Mouse (Mus musculus) brain, embryonic 14.5 days (tissue): ENCODE measurements around the gene Htr1d. TPM values are rescaled to one million over a fixed set of nuclear protein-coding genes. Genes with fewer than 3 reads are reported as not detected.

Source experiments
- DNase-seq: peaks from one replicate; pipeline ENCODE4 v3.0.0-alpha.2; 2011; ENCODE audit warnings: low read depth
- CTCF ChIP-seq: fragments of 200-500 bp; IDR thresholded peaks from 2 replicates; pipeline ENCODE4 v1.5.1; 2012; ENCODE audit warnings: inconsistent platforms, mild to moderate bottlenecking, moderate library complexity, borderline replicate concordance; ENCODE audit not compliant: insufficient read depth, insufficient read length; ENCODE audit errors: extremely low read depth
- POLR2A ChIP-seq: fragments of 200-500 bp; IDR thresholded peaks from 2 replicates; pipeline ENCODE4 v1.6.1; 2012; ENCODE audit warnings: mild to moderate bottlenecking, inconsistent platforms, borderline replicate concordance; ENCODE audit not compliant: poor library complexity, insufficient read depth, insufficient read length, severe bottlenecking; ENCODE audit errors: extremely low read depth
- polyA plus RNA-seq: library from polyadenylated mRNA; depleted of rRNA; stranded (reverse); fragments of >200 nt; gene quantifications from 2 replicates; pipeline ENCODE4 v1.2.3, GENCODE M21; 2012; rRNA removed

The Htr1d gene
- polyA plus RNA-seq, 1 experiment = 0.45 TPM

GRCm38 (mm10) chr4:136486549-136486948 lies 63.2 kb downstream of the Htr1d start:
- no peak for TF ChIP-seq POLR2A
- TF ChIP-seq CTCF = no peak
- DNase-seq = no peak

Other genes with a start within 250 kb of the Htr1d start
- gene Asap3, start 217.2 kb upstream of the Htr1d start, polyA plus RNA-seq = 4.2 and 6.2 TPM in 2 replicates
- gene Tcea3, start 175.8 kb upstream of the Htr1d start, polyA plus RNA-seq = 0.38 and 0.98 TPM in 2 replicates
- gene Zfp46, start 138.8 kb upstream of the Htr1d start, polyA plus RNA-seq = 58.3 and 69.5 TPM in 2 replicates
- gene Hnrnpr, start 112.6 kb upstream of the Htr1d start, polyA plus RNA-seq = 138 and 148 TPM in 2 replicates
- gene 6030445D17Rik, start 38.7 kb downstream of the Htr1d start, polyA plus RNA-seq = 0.16 and 0.18 TPM in 2 replicates
- gene Luzp1, start 46.2 kb downstream of the Htr1d start, polyA plus RNA-seq = 12.8 and 15.0 TPM in 2 replicates
- gene Kdm1a, start 179.2 kb downstream of the Htr1d start, polyA plus RNA-seq = 203 TPM in 2 replicates
- not detected in 2 replicates for gene Tex46, start 186.9 kb downstream of the Htr1d start, polyA plus RNA-seq
- gene Lactbl1, start 199.1 kb downstream of the Htr1d start, polyA plus RNA-seq = 0.06 and 0.08 TPM in 2 replicates